Mouse (Mus musculus): ENCODE data around the gene Eef1akmt3.

- TF ChIP-seq CTCF (IDR thresholded peaks at IDR 0.05; ENCODE audit: low read depth, low read length) (no peak), POLR2A (IDR thresholded peaks at IDR 0.05; ENCODE audit: borderline replicate concordance, low read depth, low read length) (no peak)
Observed at GRCm38 (mm10) chr10:127002765-127003164, 38.5 kb downstream of the Eef1akmt3 start.
